In the genomic region with DNA sequence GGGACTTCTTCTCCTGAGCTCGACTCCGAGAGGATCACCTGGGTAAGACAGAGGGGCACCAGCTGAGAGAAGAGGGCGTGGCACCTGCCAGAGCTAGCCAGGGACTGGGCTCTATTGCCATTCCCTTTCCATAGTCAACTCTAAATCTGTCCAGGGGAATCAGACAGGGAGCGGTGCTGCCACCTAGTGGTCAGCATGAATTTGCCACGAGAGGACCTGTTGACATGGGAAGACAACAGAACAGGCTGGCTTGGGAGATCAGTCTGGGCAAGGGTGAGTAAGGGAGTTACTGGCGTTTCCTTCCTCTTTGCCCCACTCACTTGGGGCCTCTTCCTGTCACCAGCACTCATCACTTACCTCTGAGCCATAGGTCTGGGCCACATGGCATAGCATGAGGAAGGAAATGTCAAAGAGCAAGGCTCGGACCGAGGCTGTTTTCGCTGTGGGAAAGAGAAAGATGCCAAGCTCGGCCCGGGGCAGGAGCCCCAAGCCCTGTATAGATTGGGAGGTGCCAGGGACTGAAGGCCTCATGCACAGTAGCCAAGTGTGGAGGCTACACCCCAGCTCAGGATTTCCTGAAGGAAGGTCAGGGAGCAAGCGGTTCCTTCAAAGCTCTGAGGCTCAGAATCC, we compare ENCODE assay signal across 9 mouse cellular contexts. TPM values are rescaled to one million over a fixed set of nuclear protein-coding genes. Genes with fewer than 3 reads are reported as not detected.
DNase-seq lines count a peak whose midpoint lies in the region; ATAC-seq and TF ChIP-seq lines count a peak whose summit lies in the region.
"Had no signal": no experiment of that assay in that cellular context is flagged by ENCODE, and none has a peak within 500 bp of the region (broad histone marks: within the 10 kb centered on the region; RNA-seq: fewer than 3 reads in every experiment).

No protein-coding gene starts in this region.

- 59% methylated on average over 12 of the region's 12 CpGs for WGBS in forebrain, embryonic 12.5 days
- 36% methylated on average over 12 of the region's 12 CpGs for WGBS in lung, embryonic 15.5 days

- no peaks in the 10 kb centered on the region for H3K27me3 ChIP-seq in G1E (ENCODE audit: insufficient read depth, low read length)
- H3K27me3 ChIP-seq in forebrain, embryonic 12.5 days = no peaks in the 10 kb centered on the region
- H3K27me3 ChIP-seq in lung, embryonic 15.5 days = no peaks in the 10 kb centered on the region

- peak; percentile 28; the same call in 1 of the 2 replicates for ATAC-seq in G1E (ENCODE audit: extremely low read depth, insufficient number of reproducible peaks, low FRiP score, poor library complexity, severe bottlenecking)
- ATAC-seq in forebrain, embryonic 12.5 days (ENCODE audit: low FRiP score) = 0 out of 2 replicates have a peak, but pooled peaks have one; percentile 46
- ATAC-seq in lung, embryonic 15.5 days (ENCODE audit: borderline replicate concordance, extremely low read depth, low FRiP score, low TSS enrichment) = no peak

- intact Hi-C loops in heart, postnatal 10 days (cut with DNase I) = loop anchor here (1.0 to 5.0 kb wide), 3 partner anchors 10 to 76 kb away; no protein-coding TSS in a partner anchor

- H3K4me3 ChIP-seq in G1E (ENCODE audit: low read depth, low read length) = no peak overlapping the region
- H3K4me3 ChIP-seq in forebrain, embryonic 12.5 days (replicated peaks) = no peak overlapping the region
- H3K4me3 ChIP-seq in layer of hippocampus, adult 2 months = no peak overlapping the region
- H3K4me3 ChIP-seq in lung, embryonic 15.5 days = no peak overlapping the region
- H3K4me3 ChIP-seq: myocyte had no signal

- no peak overlapping the region for H3K9ac ChIP-seq in forebrain, embryonic 12.5 days
- no peak overlapping the region for H3K9ac ChIP-seq in lung, embryonic 15.5 days

- peak; percentile 76 for DNase-seq in G1E (ENCODE audit: low spot score)
- peak; percentile 95 for DNase-seq in c-Kit-positive CD71-negative TER-119-negative erythroid progenitor cells, embryonic 14.5 days (ENCODE audit: low read depth)
- DNase-seq in heart, postnatal 10 days = peak; percentile 89 to 93
- DNase-seq in layer of hippocampus, adult 2 months (ENCODE audit: low spot score in 2 of 2) = peak; percentile 71 to 86
- peak; percentile 91 for DNase-seq in retina, embryonic 14.5 days (ENCODE audit: low spot score)
- peak; percentile 87 for DNase-seq in urinary bladder, postnatal 14 days (ENCODE audit: low spot score)

- peaks cover 21% of the 10 kb centered on the region for H3K4me1 ChIP-seq in G1E (ENCODE audit: insufficient read depth, low read depth, low read length)
- H3K4me1 ChIP-seq in forebrain, embryonic 12.5 days = no peaks in the 10 kb centered on the region
- H3K4me1 ChIP-seq in lung, embryonic 15.5 days = peaks cover 53% of the 10 kb centered on the region

- TF ChIP-seq CTCF in G1E (IDR thresholded peaks at IDR 0.05; ENCODE audit: low read depth, low read length) = peak; percentile 95
- TF ChIP-seq CTCF in layer of hippocampus, adult 2 months (conservative IDR thresholded peaks at IDR 0.05) = peak; percentile 96

- peak overlapping the region; percentile 13; the same call in 1 of the 2 replicates for H3K27ac ChIP-seq in forebrain, embryonic 12.5 days
- H3K27ac ChIP-seq in layer of hippocampus, adult 2 months = 0 out of 2 replicates have a peak overlapping the region, but pooled peaks have one; percentile 19
- H3K27ac ChIP-seq in lung, embryonic 15.5 days = peak overlapping the region; percentile 91

- H3K36me3 ChIP-seq in G1E (replicated peaks) = peaks cover 97% of the 10 kb centered on the region
- H3K36me3 ChIP-seq in forebrain, embryonic 12.5 days (replicated peaks) = peaks cover 93% of the 10 kb centered on the region
- H3K36me3 ChIP-seq in lung, embryonic 15.5 days = peaks cover 50% of the 10 kb centered on the region

- H3K4me2 ChIP-seq in forebrain, embryonic 12.5 days = no peak overlapping the region
- no peak overlapping the region for H3K4me2 ChIP-seq in lung, embryonic 15.5 days

- no peaks in the 10 kb centered on the region for H3K9me3 ChIP-seq in G1E (replicated peaks)
- H3K9me3 ChIP-seq in forebrain, embryonic 12.5 days = no peaks in the 10 kb centered on the region
- no peaks in the 10 kb centered on the region for H3K9me3 ChIP-seq in lung, embryonic 15.5 days

RNA-seq across cellular contexts. Expression of a gene that starts 9.5 kb away (rescaled TPM):
- total RNA-seq in G1E (2014; fragmentation: Nextera tagmentation) (not detected in 2 replicates), G1E (2017) (0.27 TPM in 1 of 2 replicates, not detected in the other)
- not detected in 2 replicates for polyA plus RNA-seq in G1E (2012)
- polyA plus RNA-seq in forebrain, embryonic 12.5 days (2016; fragmentation: Nextera tagmentation; extraction: Ambion mirVana) = 0.14 TPM in 1 of 2 replicates, not detected in the other
- not detected for total RNA-seq in heart, postnatal 10 days (2021)
- not detected for total RNA-seq in layer of hippocampus, adult 2 months (2021)
- not detected in 2 replicates for polyA plus RNA-seq in lung, embryonic 15.5 days (2015; fragmentation: Nextera tagmentation; extraction: Ambion mirVana)
- polyA plus RNA-seq: myocyte had no signal

RNA-seq across cellular contexts. Expression of a gene that starts 18.7 kb away (rescaled TPM):
- total RNA-seq in G1E (2014; fragmentation: Nextera tagmentation) (55.8 and 95.6 TPM in 2 replicates), G1E (2017) (37.8 and 39.7 TPM in 2 replicates)
- 83.8 and 109 TPM in 2 replicates for polyA plus RNA-seq in G1E (2012)
- 88.1 and 95.0 TPM in 2 replicates for polyA plus RNA-seq in forebrain, embryonic 12.5 days (2016; fragmentation: Nextera tagmentation; extraction: Ambion mirVana)
- total RNA-seq in heart, postnatal 10 days (2021) = 10 to 100 TPM; 44.9 to 52.1 TPM
- 100 to 1,000 TPM; 146 to 148 TPM for total RNA-seq in layer of hippocampus, adult 2 months (2021)
- 51.9 and 53.0 TPM in 2 replicates for polyA plus RNA-seq in lung, embryonic 15.5 days (2015; fragmentation: Nextera tagmentation; extraction: Ambion mirVana)

RNA-seq across cellular contexts. Expression of a gene that starts 28.2 kb away (rescaled TPM):
- total RNA-seq in G1E (2014; fragmentation: Nextera tagmentation) (69.2 and 71.4 TPM in 2 replicates), G1E (2017) (75.6 and 76.1 TPM in 2 replicates)
- polyA plus RNA-seq in G1E (2012) = 204 and 206 TPM in 2 replicates
- polyA plus RNA-seq in forebrain, embryonic 12.5 days (2016; fragmentation: Nextera tagmentation; extraction: Ambion mirVana) = 234 and 239 TPM in 2 replicates
- total RNA-seq in heart, postnatal 10 days (2021) = 100 to 1,000 TPM; 131 to 132 TPM
- total RNA-seq in layer of hippocampus, adult 2 months (2021) = 100 to 1,000 TPM; 123 to 125 TPM
- polyA plus RNA-seq in lung, embryonic 15.5 days (2015; fragmentation: Nextera tagmentation; extraction: Ambion mirVana) = 211 and 214 TPM in 2 replicates

RNA-seq across cellular contexts. Expression of a gene that starts 29.9 kb away (rescaled TPM):
- 58.0 and 68.0 TPM in 2 replicates for total RNA-seq in G1E (2014; fragmentation: Nextera tagmentation)
- 20.1 and 20.3 TPM in 2 replicates for total RNA-seq in G1E (2017)
- polyA plus RNA-seq in G1E (2012) = 32.3 and 33.1 TPM in 2 replicates
- polyA plus RNA-seq in forebrain, embryonic 12.5 days (2016; fragmentation: Nextera tagmentation; extraction: Ambion mirVana) = 53.4 and 59.8 TPM in 2 replicates
- total RNA-seq in heart, postnatal 10 days (2021) = 100 to 1,000 TPM; 172 to 190 TPM
- 1,000 to 10,000 TPM in 1 of 2 experiments, 100 to 1,000 TPM in 1; 996 to 1,082 TPM for total RNA-seq in layer of hippocampus, adult 2 months (2021)
- 35.6 and 35.8 TPM in 2 replicates for polyA plus RNA-seq in lung, embryonic 15.5 days (2015; fragmentation: Nextera tagmentation; extraction: Ambion mirVana)

RNA-seq across cellular contexts. Expression of a gene that starts 46.4 kb away (rescaled TPM):
- not detected in 2 replicates for total RNA-seq in G1E (2014; fragmentation: Nextera tagmentation)
- total RNA-seq in G1E (2017) = not detected in 2 replicates
- polyA plus RNA-seq in G1E (2012) = 0.03 TPM in 1 of 2 replicates, not detected in the other
- not detected in 2 replicates for polyA plus RNA-seq in forebrain, embryonic 12.5 days (2016; fragmentation: Nextera tagmentation; extraction: Ambion mirVana)
- not detected for total RNA-seq in heart, postnatal 10 days (2021)
- total RNA-seq in layer of hippocampus, adult 2 months (2021) = not detected
- polyA plus RNA-seq in lung, embryonic 15.5 days (2015; fragmentation: Nextera tagmentation; extraction: Ambion mirVana) = 0.06 TPM in 1 of 2 replicates, not detected in the other

Comparison
In these comparisons a context has a peak if more than half of its experiments do, and no peak if none do; other contexts are left out.
1. H3K27ac ChIP-seq: peak in every context shown above with its lines; median percentile 91 in lung, embryonic 15.5 days; 19 in layer of hippocampus, adult 2 months; 13 in forebrain, embryonic 12.5 days.